In the genomic region with DNA sequence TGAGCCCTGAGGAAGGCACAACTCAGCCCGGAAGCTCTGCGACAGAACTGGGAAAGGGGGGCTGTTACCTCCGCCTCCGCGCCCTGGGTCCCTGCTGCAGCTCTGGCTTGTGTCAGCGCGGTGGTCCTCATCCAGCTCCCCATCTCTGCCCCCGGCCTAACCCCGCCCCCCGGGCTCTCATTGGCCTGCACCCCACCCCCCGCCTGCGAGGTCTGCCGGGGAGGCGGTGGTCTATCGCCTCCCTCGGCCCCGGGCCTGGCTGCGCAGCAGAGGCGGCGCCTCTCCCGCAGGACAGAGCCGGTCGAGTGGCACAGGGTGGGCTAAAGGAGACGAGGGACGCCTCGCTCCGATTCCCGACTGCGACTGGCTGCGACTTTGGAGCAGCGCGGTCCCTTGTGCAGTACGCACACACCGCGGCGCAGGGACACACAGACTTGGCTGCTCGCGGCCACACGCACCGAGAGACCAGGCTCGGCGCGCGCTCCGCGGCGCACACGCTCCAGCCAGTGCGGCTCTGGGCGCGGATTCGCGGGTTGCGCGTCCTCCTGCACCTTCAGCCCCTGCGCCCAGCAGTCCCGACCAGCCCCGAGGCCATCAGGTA, we compare ENCODE assay signal across 8 mouse cellular contexts. TPM values are rescaled to one million over a fixed set of nuclear protein-coding genes. Genes with fewer than 3 reads are reported as not detected.
DNase-seq lines count a peak whose midpoint lies in the region; ATAC-seq and TF ChIP-seq lines count a peak whose summit lies in the region.

Gene Adcyap1r1, plus strand, starts transcription at position 208 of the 601 bp plus-strand sequence.

- peak within 1 kb of the TSS; percentile 47 for H3K4me3 ChIP-seq in lung, embryonic 16.5 days (ENCODE audit: low read length)
- H3K4me3 ChIP-seq in heart, embryonic 10.5 days, result peak within 1 kb of the TSS; percentile 69
- peak within 1 kb of the TSS; percentile 83 for H3K4me3 ChIP-seq in layer of hippocampus, adult 2 months
- peak within 1 kb of the TSS; percentile 51 for H3K4me3 ChIP-seq in stomach, embryonic 16.5 days (replicated peaks; ENCODE audit: low read length)

- no peak for TF ChIP-seq CTCF in layer of hippocampus, adult 2 months (conservative IDR thresholded peaks at IDR 0.05)

- H3K4me1 ChIP-seq in lung, embryonic 16.5 days (replicated peaks; ENCODE audit: control insufficient read depth, insufficient read depth, low read length), result peaks cover 3% of the 10 kb centered on the region; the same call in 1 of the 2 replicates
- peaks cover 16% of the 10 kb centered on the region for H3K4me1 ChIP-seq in heart, embryonic 10.5 days
- peaks cover 5% of the 10 kb centered on the region; the same call in 1 of the 2 replicates for H3K4me1 ChIP-seq in stomach, embryonic 16.5 days (ENCODE audit: control insufficient read depth, insufficient read depth, low read length)

- no peak for ATAC-seq in lung, embryonic 16.5 days (ENCODE audit: low read depth)
- ATAC-seq in stomach, embryonic 16.5 days (ENCODE audit: insufficient read depth, low FRiP score), result peak; percentile 85

- 1% methylated on average over 49 of the region's 58 CpGs for WGBS in lung, embryonic 16.5 days
- under 1% methylated on average over 58 of the region's 58 CpGs for WGBS in heart, embryonic 10.5 days
- under 1% methylated on average over 55 of the region's 58 CpGs for WGBS in stomach, embryonic 16.5 days

- H3K4me2 ChIP-seq in lung, embryonic 16.5 days (ENCODE audit: low read depth, low read length), result peak within 1 kb of the TSS; percentile 65
- H3K4me2 ChIP-seq in stomach, embryonic 16.5 days (ENCODE audit: low read depth, low read length), result peak within 1 kb of the TSS; percentile 80

- 0 out of 2 replicates have a peak within 1 kb of the TSS, but pooled peaks have one; percentile 21 for H3K9ac ChIP-seq in lung, embryonic 16.5 days (ENCODE audit: low read length)
- peak within 1 kb of the TSS; percentile 73 for H3K9ac ChIP-seq in stomach, embryonic 16.5 days (ENCODE audit: low read length)

- no peaks in the 10 kb centered on the region for H3K9me3 ChIP-seq in lung, embryonic 16.5 days (ENCODE audit: control insufficient read depth, low read length)
- no peaks in the 10 kb centered on the region for H3K9me3 ChIP-seq in heart, embryonic 10.5 days
- no peaks in the 10 kb centered on the region for H3K9me3 ChIP-seq in stomach, embryonic 16.5 days (replicated peaks; ENCODE audit: control insufficient read depth, low read length)

- H3K27me3 ChIP-seq in lung, embryonic 16.5 days (ENCODE audit: control insufficient read depth, insufficient read depth, low read depth, low read length), result peaks cover 41% of the 10 kb centered on the region
- peaks cover 96% of the 10 kb centered on the region for H3K27me3 ChIP-seq in heart, embryonic 10.5 days (ENCODE audit: insufficient read depth, poor library complexity, severe bottlenecking)
- peaks cover 34% of the 10 kb centered on the region for H3K27me3 ChIP-seq in stomach, embryonic 16.5 days (ENCODE audit: control insufficient read depth, insufficient read depth, low read length)

- H3K27ac ChIP-seq in lung, embryonic 16.5 days (ENCODE audit: low read length), result no peak within 1 kb of the TSS
- H3K27ac ChIP-seq in heart, embryonic 10.5 days, result peak within 1 kb of the TSS; percentile 4; the same call in 1 of the 2 replicates
- H3K27ac ChIP-seq in layer of hippocampus, adult 2 months, result peak within 1 kb of the TSS; percentile 99
- H3K27ac ChIP-seq in stomach, embryonic 16.5 days (ENCODE audit: low read length), result peak within 1 kb of the TSS; percentile 19; the same call in 1 of the 2 replicates

- no peak for DNase-seq in lung, postnatal 25 days (ENCODE audit: low spot score)
- DNase-seq in embryo, embryonic 10 days (ENCODE audit: low spot score), result peak; percentile 80
- peak; percentile 79 for DNase-seq in heart, embryonic 10.5 days (ENCODE audit: low spot score)
- DNase-seq in layer of hippocampus, adult 2 months (ENCODE audit: low spot score in 2 of 2), result peak; percentile 63 to 68
- peak; percentile 70 for DNase-seq in mesoderm, embryonic 11.5 days (ENCODE audit: low read depth, low spot score)
- DNase-seq in thymus, postnatal 36 days, result no peak

- H3K36me3 ChIP-seq in lung, embryonic 16.5 days (ENCODE audit: control insufficient read depth, insufficient read depth, low read length), result no peaks in the 10 kb centered on the region
- H3K36me3 ChIP-seq in heart, embryonic 10.5 days, result no peaks in the 10 kb centered on the region
- no peaks in the 10 kb centered on the region for H3K36me3 ChIP-seq in stomach, embryonic 16.5 days (ENCODE audit: control insufficient read depth, insufficient read depth, low read length)

RNA-seq across cellular contexts. Expression of gene Adcyap1r1, which starts in this region (rescaled TPM):
- polyA plus RNA-seq in lung, embryonic 16.5 days (2015; fragmentation: Nextera tagmentation; extraction: Ambion mirVana), result 0.58 and 0.98 TPM in 2 replicates
- 1.3 and 1.8 TPM in 2 replicates for polyA plus RNA-seq in heart, embryonic 10.5 days (2016; fragmentation: Nextera tagmentation; extraction: Ambion mirVana)
- 100 to 1,000 TPM; 146 to 148 TPM for total RNA-seq in layer of hippocampus, adult 2 months (2021)
- polyA plus RNA-seq in stomach, embryonic 16.5 days (2015; fragmentation: Nextera tagmentation; extraction: Ambion mirVana), result 8.8 and 8.9 TPM in 2 replicates

Comparison
In these comparisons a context has a peak if more than half of its experiments do, and no peak if none do; other contexts are left out.
1. DNase-seq: peak in embryo, embryonic 10 days (single experiment), heart, embryonic 10.5 days (single experiment), layer of hippocampus, adult 2 months (2 of 2) and mesoderm, embryonic 11.5 days (single experiment); none in lung, postnatal 25 days (single experiment) and thymus, postnatal 36 days (0 of 2).
2. Peak in every context shown above with its lines, with median percentiles within 50 percentile points of each other: H3K4me3 ChIP-seq.